Mouse (Mus musculus): Measurements from ENCODE around the gene Lin54.

The Lin54 gene

DNA sequence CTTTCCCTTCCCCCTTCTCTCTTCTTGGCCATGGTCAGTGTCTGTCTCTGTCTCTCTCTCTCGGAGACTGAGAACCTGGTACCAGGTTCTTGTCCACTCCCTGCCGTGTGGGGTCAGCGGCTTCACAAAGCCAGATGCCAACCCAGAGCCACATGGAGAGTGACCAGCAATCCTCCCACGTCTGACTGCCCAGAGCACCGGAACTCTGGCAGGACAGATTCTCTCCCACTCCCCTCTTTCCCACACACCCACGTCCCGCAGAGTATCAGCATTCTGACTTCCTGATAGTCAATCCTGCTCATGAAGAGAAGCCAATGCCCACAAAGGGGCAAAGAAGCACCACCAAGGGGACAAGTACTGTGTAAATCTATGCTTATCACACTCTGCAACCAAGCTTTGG, 76.8 kb downstream of the Lin54 start:
- DNase-seq (ENCODE audit: low read depth, low spot score): no peak

DNA sequence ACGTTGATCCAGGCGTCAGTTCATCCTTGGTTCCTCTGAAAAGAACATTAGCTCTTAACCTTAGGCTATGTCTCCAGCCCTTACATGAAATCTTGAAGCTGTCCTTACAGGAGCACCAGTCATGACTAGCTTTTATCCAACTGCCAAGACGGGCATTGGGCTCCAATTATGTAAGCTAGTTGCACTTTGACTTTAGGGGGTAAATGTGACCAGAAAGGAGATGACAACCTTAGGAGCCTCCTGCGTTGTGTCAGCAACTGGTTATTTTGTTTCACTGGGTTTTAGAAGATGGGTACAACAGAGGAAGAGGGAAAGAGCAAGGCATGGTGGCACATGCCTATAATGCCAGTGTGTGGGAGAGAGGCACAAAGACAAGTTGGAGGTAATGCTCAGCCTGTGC, 81.6 kb downstream of the Lin54 start:
- DNase-seq (ENCODE audit: low read depth, low spot score): no peak

DNA sequence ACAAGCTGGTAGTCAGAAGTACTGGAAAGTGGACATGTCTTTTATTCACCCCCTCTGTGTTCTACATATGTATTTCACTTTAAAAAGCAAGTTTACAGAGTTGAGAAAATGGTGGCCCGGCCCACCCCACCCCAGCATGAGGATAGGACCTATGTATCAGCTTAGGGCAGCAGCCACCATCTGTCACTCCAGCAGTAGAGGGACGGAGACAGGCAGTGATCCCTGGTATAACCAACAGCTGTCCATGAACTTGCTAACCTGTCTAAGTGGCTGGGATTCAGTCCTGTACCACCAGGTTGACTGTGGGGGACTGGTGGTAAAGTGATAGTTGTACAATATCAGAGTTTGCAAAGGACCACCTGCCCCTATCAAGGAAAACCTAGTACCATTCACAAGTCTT, 82.4 kb downstream of the Lin54 start:
- DNase-seq (ENCODE audit: low read depth, low spot score): no peak

DNA sequence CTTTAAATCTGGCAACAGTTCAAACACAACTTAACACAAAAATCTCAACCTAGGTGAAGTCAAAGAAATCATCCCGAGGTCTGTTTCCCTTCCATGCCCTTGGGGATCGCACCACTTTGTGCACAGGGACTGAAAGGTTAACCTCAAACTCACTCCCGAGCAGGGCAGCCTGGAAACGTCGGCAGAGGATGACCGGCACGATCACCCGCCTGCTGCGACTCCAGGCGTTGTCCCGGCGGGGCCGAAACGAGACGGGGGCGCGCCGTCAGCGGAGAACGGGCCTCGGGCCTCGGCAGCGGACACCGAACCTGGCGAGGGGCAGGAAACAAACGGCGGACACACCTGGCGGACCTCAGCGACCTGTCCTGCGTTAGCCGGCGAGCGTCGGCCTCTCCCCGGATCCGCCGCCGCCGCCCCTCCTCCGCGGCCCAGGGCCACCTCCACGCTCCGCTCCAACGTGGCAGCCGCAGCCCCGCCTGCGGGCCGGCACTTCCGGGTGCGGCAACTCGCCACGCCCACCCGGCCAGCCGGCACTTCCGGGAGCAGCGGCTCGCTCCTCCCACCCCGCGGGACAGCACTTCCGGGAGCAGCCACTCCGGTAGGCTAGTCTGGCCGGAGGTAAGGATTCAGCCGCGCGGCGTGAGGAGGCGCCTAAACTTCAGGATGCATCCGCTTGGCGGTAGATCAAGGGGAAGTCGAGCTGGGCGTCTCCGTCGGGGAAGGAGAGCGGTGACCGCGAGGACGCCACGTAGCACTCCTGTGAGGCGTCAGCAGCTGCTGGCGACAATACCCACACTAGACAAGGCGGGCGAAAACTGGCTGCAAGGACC, 84.5 kb downstream of the Lin54 start, which contains the start of gene Sec31a:
TSS of gene Sec31a (minus strand) at position 474 of the 830 bp plus-strand sequence.
- DNase-seq (ENCODE audit: low read depth, low spot score): peak; percentile 78

DNA sequence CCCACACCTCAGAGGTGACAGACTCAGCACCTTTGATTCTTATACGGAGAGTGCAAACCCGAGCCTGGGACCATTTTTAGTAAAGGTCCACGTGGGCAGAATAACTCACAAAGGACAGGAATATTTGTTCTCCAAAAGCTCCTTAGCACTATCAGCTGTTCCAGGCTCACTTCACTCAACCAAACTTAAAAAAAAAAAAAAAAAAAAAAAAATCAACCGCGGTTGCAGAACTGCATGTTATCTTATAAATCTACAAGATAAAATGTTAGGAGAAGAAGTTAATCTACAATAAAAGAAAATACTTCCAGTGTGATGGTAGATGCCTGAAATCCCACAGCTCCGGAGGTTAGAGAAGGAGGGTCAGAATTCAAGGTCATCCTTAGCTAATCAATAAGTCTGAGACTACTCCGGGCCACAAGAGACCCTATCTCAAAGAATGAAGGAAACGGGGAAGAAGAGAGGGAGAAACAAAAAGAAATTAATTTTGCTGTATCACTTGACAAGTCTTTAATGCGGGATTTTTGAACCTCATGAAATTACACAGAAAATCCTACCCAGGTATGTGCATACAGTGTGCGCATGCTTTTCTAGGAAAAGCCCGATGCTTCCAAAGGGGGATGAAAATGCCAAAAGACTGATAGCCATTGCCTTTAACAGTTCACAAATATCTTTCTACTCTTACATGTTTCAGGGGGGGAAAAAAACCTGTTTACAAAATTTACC, 85.8 kb downstream of the Lin54 start:
- no peak for DNase-seq (ENCODE audit: low read depth, low spot score)

DNA sequence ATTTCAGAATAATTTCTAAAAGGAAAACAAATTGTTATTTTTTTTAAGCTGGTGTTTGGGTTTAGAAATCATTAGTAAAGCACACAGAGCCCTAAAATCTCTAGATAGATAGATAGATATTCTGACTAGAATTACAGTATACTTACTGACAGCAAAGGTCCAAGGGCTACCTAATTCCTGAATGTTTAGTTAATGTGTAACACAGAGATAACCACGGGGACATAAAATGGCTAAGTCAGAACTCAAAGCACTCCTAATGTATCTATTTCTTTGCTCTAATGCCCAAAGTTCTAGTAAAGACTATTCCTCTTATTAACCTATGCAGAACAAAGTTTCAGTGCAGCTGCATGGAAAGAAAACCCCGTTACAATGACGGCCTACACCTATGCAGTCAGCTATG, 87.6 kb downstream of the Lin54 start:
- no peak for DNase-seq (ENCODE audit: low read depth, low spot score)

DNA sequence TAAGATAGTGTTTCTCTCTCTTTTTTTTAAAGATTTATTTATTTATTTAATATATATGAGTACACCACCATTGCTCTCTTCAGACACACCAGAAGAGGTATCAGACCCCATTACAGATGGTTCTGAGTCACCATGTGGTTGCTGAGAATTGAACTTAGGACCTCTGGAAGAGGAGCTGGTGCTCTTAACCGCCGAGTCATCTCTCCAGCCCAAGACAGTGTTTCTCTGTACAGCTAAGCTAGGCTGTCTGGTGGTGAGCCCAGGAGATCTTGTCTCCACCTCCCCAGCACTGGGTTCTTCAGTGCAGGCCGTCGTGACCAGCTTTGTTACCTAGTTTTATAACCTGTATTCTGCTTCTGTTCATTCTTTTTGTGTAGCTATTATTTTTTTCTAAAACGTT, 90.2 kb downstream of the Lin54 start:
- DNase-seq (ENCODE audit: low read depth, low spot score): no peak

DNA sequence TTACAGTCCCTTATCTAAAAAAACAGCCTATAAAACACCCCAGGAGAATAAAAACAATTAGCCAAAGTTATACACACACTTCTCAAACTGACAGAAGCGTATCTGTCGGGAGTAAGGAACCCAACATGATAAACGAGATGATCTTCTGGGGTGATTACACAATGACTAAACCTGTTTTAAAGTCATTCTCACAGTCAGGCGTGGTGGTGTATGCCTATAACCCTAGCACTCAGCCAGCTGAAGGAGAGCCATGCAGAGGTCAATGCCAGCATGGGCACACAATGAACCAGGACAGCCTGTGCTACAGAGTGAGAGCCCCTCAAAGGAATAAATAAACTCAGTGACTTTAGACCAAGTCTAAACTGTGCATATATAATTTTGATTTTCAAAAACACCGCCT, 92.0 kb downstream of the Lin54 start:
- no peak for DNase-seq (ENCODE audit: low read depth, low spot score)

DNA sequence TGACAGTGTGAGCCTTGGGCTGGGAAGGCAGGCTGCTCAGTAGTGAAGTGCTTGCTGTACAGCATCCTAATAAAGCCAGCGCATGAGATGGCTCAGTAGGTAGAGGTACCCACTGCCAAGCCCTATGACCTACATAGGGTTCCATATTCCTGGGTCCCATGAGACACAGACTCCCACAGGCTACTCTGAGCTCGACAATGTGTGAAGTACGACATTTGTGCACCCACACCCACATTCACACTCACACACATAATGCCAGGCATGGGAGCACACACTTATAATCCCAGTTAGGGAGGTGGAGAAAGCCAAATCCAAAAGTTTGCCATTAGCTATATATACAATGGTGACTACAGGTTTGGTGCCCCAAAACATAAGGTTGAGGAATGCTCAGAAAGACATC, 103.7 kb downstream of the Lin54 start:
- DNase-seq (ENCODE audit: low read depth, low spot score): no peak

DNA sequence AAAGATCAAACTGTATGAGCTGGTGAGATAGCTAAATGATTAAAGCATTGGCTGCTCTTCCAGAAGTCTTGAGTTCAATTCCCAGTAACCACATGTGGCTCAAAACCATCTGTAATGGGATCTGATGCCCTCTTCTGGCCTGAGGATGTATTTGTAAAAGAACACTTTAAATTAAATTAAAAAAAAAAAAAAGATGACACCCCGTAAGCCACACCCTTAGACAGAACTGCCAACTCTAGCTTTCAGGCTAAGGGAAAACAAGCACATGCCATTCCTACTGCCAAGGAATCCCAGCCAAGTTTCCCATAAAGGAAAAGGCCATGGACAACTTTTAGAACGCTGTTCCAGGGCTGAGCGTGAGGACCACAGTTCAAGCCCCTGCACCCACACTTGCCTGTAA, 106.8 kb downstream of the Lin54 start:
- no peak for DNase-seq (ENCODE audit: low read depth, low spot score)

DNA sequence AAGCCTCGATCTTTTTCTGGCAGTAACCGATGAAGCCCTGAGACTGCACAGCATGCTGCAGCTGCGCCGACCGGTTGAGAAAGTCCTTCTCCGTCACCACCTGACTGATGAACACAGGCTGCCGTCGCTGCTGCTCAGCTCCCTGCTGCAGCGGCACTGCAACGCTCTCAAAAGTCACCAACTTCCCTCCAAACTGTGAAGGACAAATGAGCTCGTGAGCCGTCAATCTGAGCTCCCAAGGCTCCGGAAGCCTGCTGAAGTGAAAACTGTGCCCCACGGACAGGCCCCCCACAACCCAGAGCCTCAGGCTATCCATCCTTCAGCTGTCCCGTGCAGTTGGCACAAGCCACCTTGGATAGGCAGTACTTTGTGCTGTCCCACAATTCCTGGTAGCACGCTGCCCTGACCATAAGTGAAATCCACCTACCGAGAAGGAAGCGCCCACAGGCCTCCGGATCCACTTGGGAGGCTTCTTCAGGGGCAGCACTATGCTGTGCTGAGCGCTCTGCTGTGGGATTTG, 107.9 kb downstream of the Lin54 start:
- DNase-seq (ENCODE audit: low read depth, low spot score): no peak
